Mouse (Mus musculus) neural tube, embryonic 11.5 days (tissue): ENCODE data around the gene Palmd. TPM values are rescaled to one million over a fixed set of nuclear protein-coding genes. Genes with fewer than 3 reads are reported as not detected.

ENCODE experiments used
- ATAC-seq: fragments of 200-750 bp; cut with Nextera tagmentation; 2 replicates; pipeline ENCODE4 v1.8.0; 2017; ENCODE audit warnings: moderate number of reproducible peaks, mild to moderate bottlenecking, moderate TSS enrichment, moderate library complexity; ENCODE audit not compliant: insufficient read depth, low FRiP score, low TSS enrichment
- DNase-seq: peaks from one replicate; pipeline ENCODE4 v3.0.0-alpha.2; 2015; ENCODE audit warnings: low spot score
- H3K27ac ChIP-seq: fragments of 300-500 bp; sonication (generic); 2 replicates; pipeline ENCODE4 v1.5.1; 2014; ENCODE audit warnings: low read depth, mild to moderate bottlenecking, low read length
- H3K27me3 ChIP-seq: fragments of 300-500 bp; sonication (generic); 2 replicates; pipeline ENCODE4 v1.6.1; 2014; ENCODE audit warnings: mild to moderate bottlenecking, low read length, mixed read lengths; ENCODE audit not compliant: control insufficient read depth, insufficient read depth
- H3K36me3 ChIP-seq: fragments of 300-500 bp; sonication (generic); 2 replicates; pipeline ENCODE4 v1.6.1; 2014; ENCODE audit warnings: mild to moderate bottlenecking, low read length, moderate library complexity, mixed read lengths; ENCODE audit not compliant: control insufficient read depth, insufficient read depth
- H3K4me1 ChIP-seq: fragments of 300-500 bp; sonication (generic); 2 replicates; pipeline ENCODE4 v1.6.1; 2014; ENCODE audit warnings: low read length, mixed read lengths; ENCODE audit not compliant: control insufficient read depth, insufficient read depth
- H3K4me2 ChIP-seq: fragments of 300-500 bp; sonication (generic); 2 replicates; pipeline ENCODE4 v1.6.1; 2014; ENCODE audit warnings: low read depth, mild to moderate bottlenecking, moderate library complexity
- H3K4me3 ChIP-seq: fragments of 300-500 bp; sonication (generic); 2 replicates; pipeline ENCODE4 v1.5.1; 2014; ENCODE audit warnings: low read depth, low read length
- H3K9ac ChIP-seq: fragments of 300-500 bp; sonication (generic); 2 replicates; pipeline ENCODE4 v1.6.1; 2014; ENCODE audit warnings: mild to moderate bottlenecking, low read length
- H3K9me3 ChIP-seq: fragments of 300-500 bp; sonication (generic); 2 replicates; pipeline ENCODE4 v1.6.1; 2016; ENCODE audit warnings: low read length; ENCODE audit not compliant: control insufficient read depth
- WGBS: fragments of 180-500 bp; shearing (Covaris S2); extraction: QIAGEN DNeasy Blood & Tissue Kit; methylation state at CpG from one replicate; pipeline ENCODE4 v1.1.7; 2014; 5-methylcytosine and 5-hydroxymethylcytosine counted together
- polyA plus RNA-seq: library from polyadenylated mRNA; unstranded; fragments of >200 nt; fragmentation: Nextera tagmentation; extraction: Ambion mirVana; gene quantifications from 2 replicates; pipeline ENCODE4 v1.2.1, GENCODE M21; 2014

The Palmd gene
- polyA plus RNA-seq, 1 experiment from 2014 or later, result 8.3 TPM

DNA sequence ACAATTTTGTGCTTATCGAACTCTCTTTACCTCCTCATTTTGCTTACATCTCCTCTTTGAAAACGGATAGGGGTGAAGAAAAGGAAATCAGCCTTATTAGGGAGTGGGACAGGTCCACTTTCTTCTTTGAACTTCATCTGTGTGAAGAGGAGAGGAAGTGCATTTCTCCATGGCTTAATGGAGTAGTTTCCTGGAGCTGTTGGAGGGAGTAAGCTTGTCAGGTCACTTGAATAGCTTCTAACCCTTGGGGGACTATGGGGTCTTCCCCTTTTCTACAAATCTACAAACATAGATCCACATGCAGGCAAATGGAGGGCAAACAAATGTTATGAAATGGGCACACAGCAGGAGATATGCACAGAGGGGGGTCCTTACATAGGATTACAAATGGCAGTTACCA lies 17.7 kb upstream of the Palmd start:
- Histone ChIP-seq H3K36me3 (no peaks in the 10 kb centered on the region), H3K27ac (no peak overlapping the region), H3K4me3 (no peak overlapping the region), H3K9me3 (no peaks in the 10 kb centered on the region), H3K9ac (no peak overlapping the region), H3K4me1 (no peaks in the 10 kb centered on the region), H3K27me3 (no peaks in the 10 kb centered on the region), H3K4me2 (no peak overlapping the region)
- no peak for ATAC-seq
- WGBS, result 71% methylated on average over 2 of the region's 2 CpGs
- DNase-seq, result no peak

DNA sequence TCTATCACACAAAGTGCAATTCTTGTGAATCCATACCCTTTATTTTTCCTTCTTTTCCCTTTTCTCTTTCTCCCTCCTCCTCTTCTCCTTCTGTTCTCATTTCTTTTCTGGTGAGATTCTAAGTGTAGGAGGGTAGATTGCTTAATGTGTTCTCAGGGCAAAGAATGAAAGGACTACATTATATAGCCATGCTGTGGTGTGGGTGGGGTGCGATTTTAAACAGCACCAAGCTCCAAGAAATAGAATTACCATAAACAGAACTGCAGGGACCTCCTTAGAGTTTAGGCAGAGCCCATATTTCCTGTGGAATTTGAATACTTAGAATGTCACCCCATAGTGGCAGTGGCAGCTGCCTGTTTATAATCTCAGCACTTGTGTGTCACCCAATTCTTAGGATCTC lies 17.0 kb upstream of the Palmd start:
- WGBS, result 82% methylated on average over 1 of the region's 1 CpGs

DNA sequence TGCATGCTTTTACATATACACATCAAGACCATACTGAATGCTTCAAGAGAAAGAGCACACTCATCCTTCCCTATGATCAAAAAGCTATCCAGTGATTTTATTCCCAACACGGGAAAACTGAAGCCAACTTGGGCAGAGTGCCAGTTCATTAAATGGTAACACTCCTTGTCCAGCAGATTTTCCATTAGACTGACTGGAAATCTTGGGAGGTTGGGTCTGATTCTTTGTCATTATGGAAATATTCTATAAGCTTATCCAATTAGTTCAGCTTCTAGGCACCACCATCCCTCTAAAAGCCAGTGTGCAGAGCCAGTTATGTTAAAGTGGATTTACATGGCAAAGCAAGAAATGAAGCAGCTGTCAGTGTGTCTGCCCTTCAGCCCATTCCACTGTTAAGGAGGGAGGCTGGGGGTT lies 16.3 kb upstream of the Palmd start:
- no peak overlapping the region for H3K4me2 ChIP-seq
- no peak overlapping the region for H3K27ac ChIP-seq
- H3K9me3 ChIP-seq, result no peaks in the 10 kb centered on the region
- H3K27me3 ChIP-seq, result no peaks in the 10 kb centered on the region
- ATAC-seq (no peak), DNase-seq (no peak)
- no peaks in the 10 kb centered on the region for H3K36me3 ChIP-seq
- 76% methylated on average over 1 of the region's 1 CpGs for WGBS
- no peaks in the 10 kb centered on the region for H3K4me1 ChIP-seq
- H3K9ac ChIP-seq, result no peak overlapping the region
- no peak overlapping the region for H3K4me3 ChIP-seq

More for the DNA sequence above, 17.0 kb upstream of the Palmd start:
- Histone ChIP-seq H3K4me2 (no peak overlapping the region), H3K36me3 (no peaks in the 10 kb centered on the region), H3K27ac (no peak overlapping the region), H3K9me3 (no peaks in the 10 kb centered on the region), H3K9ac (no peak overlapping the region), H3K27me3 (no peaks in the 10 kb centered on the region), H3K4me3 (no peak overlapping the region), H3K4me1 (no peaks in the 10 kb centered on the region)
- no peak for DNase-seq
- no peak for ATAC-seq

DNA sequence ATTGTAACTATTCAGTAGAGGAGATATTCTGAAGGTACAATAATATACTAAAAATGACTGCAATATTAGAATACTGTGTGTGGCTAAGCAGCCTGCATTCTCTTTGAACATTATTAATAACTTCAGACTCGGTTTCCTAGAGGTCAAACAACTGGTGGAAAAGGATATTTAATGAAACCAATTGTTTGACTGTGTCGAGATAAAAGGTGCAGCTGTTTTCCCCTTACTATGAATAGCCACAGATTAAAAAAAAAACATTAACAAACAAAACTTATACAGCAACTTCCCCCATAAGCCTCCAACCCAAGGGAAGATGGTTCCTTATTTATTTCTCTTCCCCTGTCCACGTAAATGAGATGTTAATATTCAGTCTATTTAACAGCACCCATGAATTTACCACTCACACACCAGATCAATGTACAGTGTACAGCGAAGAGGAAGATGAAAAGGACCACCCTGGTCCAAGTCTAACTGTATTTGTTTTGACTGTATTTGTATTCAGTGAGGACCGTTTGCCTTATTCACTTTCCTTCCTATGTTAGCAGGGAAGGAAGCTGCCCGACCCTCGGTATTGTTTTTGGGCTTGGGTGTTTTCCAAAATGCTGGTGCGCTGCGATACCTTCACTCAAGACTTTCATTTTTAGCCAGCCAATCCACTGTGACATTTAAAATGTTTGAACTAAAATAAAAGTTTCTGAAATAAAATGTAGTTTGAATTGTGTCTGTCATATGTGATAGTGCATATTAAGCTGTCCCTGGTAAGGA lies 13.2 kb upstream of the Palmd start:
- DNase-seq, result no peak
- H3K9ac ChIP-seq, result no peak overlapping the region
- no peaks in the 10 kb centered on the region for H3K27me3 ChIP-seq
- no peaks in the 10 kb centered on the region for H3K36me3 ChIP-seq
- no peak overlapping the region for H3K4me2 ChIP-seq
- H3K4me1 ChIP-seq, result no peaks in the 10 kb centered on the region
- H3K27ac ChIP-seq, result no peak overlapping the region
- H3K9me3 ChIP-seq, result no peaks in the 10 kb centered on the region
- no peak overlapping the region for H3K4me3 ChIP-seq
- no peak for ATAC-seq
- 83% methylated on average over 9 of the region's 9 CpGs for WGBS

DNA sequence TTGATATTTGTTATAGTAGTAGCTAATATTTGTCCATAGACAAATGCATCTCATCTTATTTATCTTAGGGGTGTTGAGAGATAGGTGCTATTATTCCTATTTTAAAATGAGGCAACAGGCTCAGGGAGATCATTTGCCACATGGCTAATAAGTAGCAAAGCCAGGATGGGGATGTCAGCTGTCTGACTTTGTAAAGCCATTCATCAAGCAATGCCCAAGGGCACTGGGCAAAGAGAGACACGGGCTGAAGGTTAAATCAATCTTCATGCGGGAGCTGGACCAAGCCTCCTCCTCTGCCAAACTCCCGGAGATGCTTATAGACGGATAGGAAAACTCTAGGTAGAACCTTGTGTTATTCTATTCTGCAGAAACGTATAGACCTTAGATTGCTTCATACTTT lies 999 bp upstream of the Palmd start:
- Histone ChIP-seq H3K4me1 (no peaks in the 10 kb centered on the region), H3K4me2 (no peak overlapping the region), H3K4me3 (no peak overlapping the region), H3K27ac (no peak overlapping the region), H3K36me3 (no peaks in the 10 kb centered on the region), H3K9ac (no peak overlapping the region), H3K27me3 (no peaks in the 10 kb centered on the region), H3K9me3 (no peaks in the 10 kb centered on the region)
- DNase-seq (no peak), ATAC-seq (no peak)
- WGBS, result 74% methylated on average over 5 of the region's 5 CpGs

DNA sequence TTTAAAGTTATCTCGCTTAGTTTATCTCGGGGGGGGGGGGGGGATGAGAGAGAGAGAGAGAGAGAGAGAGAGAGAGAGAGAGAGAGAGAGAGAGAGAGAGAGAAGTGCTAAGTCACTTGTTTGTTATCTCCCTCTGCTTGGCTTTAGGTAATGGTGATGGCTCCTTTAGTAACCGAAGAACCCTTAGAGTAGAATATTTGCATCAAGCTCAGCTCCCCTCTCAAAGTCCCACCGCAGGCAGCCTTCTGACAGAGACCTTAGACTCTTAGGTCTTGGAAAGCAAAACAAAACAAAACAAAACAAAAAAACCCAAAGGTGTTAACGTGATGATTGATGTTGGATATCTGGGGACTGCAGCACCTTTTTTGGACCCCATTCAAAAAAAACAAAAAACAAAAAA lies 216 bp upstream of the Palmd start:
- no peaks in the 10 kb centered on the region for H3K9me3 ChIP-seq
- no peaks in the 10 kb centered on the region for H3K27me3 ChIP-seq
- H3K27ac ChIP-seq, result no peak overlapping the region
- DNase-seq (no peak), ATAC-seq (no peak)
- 36% methylated on average over 5 of the region's 5 CpGs for WGBS
- H3K4me2 ChIP-seq, result peak overlapping the region; percentile 37
- H3K36me3 ChIP-seq, result no peaks in the 10 kb centered on the region
- H3K9ac ChIP-seq, result no peak overlapping the region
- no peaks in the 10 kb centered on the region for H3K4me1 ChIP-seq
- H3K4me3 ChIP-seq, result no peak overlapping the region

DNA sequence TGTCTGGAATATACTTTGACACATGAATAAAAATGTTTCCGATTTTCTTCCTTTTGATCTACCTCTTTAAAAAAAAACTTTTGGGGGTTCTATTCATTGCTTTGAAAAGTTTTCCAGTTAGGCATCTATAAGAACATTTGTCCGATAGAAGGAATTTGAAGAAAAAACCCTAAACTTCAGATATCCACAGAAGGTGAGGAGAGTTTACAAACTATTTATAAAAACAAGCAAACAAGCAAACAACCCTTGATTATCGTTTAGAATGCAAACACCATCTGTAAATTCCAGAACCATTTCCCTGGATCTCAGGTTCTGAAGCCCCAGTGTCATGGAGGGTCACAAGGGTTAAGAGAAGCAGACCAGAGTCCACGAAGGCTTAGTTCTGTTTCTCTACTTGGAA lies 820 bp downstream of the Palmd start, which contains the start of gene 4930455H04Rik:
4930455H04Rik (plus strand) TSS at position 301 of the 400 bp plus-strand sequence.
- Histone ChIP-seq H3K27ac (no peak within 1 kb of the TSS), H3K4me1 (no peaks in the 10 kb centered on the region), H3K4me2 (peak within 1 kb of the TSS; percentile 37), H3K27me3 (no peaks in the 10 kb centered on the region), H3K9me3 (no peaks in the 10 kb centered on the region), H3K4me3 (peak within 1 kb of the TSS; percentile 12; the same call in 1 of the 2 replicates), H3K36me3 (no peaks in the 10 kb centered on the region), H3K9ac (peak within 1 kb of the TSS; percentile 40; the same call in 1 of the 2 replicates)
- no peak for DNase-seq
- ATAC-seq, result no peak
- WGBS, result 73% methylated on average over 4 of the region's 4 CpGs

DNA sequence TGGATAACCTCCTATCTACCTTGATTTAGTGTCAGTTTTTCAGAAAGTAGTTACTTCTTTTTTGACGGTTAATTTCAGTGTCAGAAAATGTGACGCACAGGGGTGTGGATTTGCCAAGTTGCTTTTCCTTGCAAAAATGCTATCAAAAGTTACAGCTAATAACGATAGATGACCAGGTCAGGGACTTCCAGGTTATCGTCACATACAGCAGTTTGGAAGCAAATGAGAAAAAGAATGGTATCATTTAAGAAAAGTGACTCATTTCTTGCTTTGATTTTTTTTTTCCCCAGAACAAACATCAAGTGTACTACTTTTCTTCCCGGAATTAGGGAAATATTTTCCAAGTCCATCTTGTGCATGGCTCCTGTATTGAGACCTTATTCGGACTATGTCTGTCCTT lies 1.4 kb downstream of the Palmd start:
- H3K9me3 ChIP-seq, result no peaks in the 10 kb centered on the region

DNA sequence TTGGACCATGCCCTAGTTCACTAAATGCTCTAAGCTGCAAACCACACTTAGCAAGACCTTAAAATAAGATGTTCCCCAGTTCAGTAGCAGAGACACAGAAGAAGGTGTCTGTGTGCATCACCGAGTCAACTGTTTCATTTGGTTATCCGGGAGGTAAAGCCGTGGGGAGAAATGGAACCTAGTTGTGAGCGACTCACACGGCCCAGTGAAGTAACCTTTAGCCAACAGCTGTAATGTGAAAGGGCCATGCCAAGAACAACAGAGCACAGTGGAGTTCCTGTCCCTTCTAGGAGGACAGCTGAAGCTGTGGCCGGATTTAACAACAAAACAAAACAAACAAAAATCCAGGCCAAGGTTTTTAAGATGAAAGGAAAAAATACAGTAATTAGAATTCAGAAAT lies 2.0 kb downstream of the Palmd start:
- Histone ChIP-seq H3K4me3 (no peak overlapping the region), H3K27me3 (no peaks in the 10 kb centered on the region), H3K9me3 (no peaks in the 10 kb centered on the region), H3K27ac (no peak overlapping the region), H3K36me3 (no peaks in the 10 kb centered on the region), H3K9ac (no peak overlapping the region), H3K4me1 (no peaks in the 10 kb centered on the region), H3K4me2 (no peak overlapping the region)
- WGBS, result 75% methylated on average over 6 of the region's 6 CpGs
- no peak for ATAC-seq
- no peak for DNase-seq

More for the DNA sequence above, 1.4 kb downstream of the Palmd start:
- Histone ChIP-seq H3K9ac (no peak overlapping the region), H3K4me2 (no peak overlapping the region), H3K4me1 (no peaks in the 10 kb centered on the region), H3K4me3 (no peak overlapping the region), H3K27ac (no peak overlapping the region), H3K36me3 (no peaks in the 10 kb centered on the region), H3K27me3 (no peaks in the 10 kb centered on the region)
- ATAC-seq (no peak), DNase-seq (no peak)
- WGBS, result 88% methylated on average over 6 of the region's 6 CpGs
